Mouse (Mus musculus) CH12.LX (cell line): Measurements from ENCODE around the gene Rab11a. TPM values are rescaled to one million over a fixed set of nuclear protein-coding genes. Genes with fewer than 3 reads are reported as not detected.

Source experiments
- DNase-seq: peaks from one replicate; pipeline ENCODE4 v3.0.0-alpha.2; 2013; ENCODE audit errors: extremely low read depth
- H3K27ac ChIP-seq: 2 replicates; pipeline ENCODE4 v1.5.1; 2012; ENCODE audit warnings: low read depth, mild to moderate bottlenecking, control low read depth, moderate library complexity; ENCODE audit not compliant: insufficient read depth
- H3K27me3 ChIP-seq: replicated peaks from 2 replicates; pipeline ENCODE3; 2012; ENCODE audit warnings: inconsistent platforms
- H3K36me3 ChIP-seq, 2 experiments: replicated peaks in 1 of 2; 2 replicates each; pipeline versions ENCODE3 to v1.6.1; 2012; ENCODE audit warnings: inconsistent platforms in 1 of 2, low read length in 1 of 2, mild to moderate bottlenecking in 1 of 2, mixed read lengths in 1 of 2, moderate library complexity in 1 of 2; ENCODE audit not compliant: control insufficient read depth in 1 of 2, insufficient read depth in 1 of 2
- H3K4me1 ChIP-seq, 2 experiments: 2 replicates each; pipeline ENCODE4 v1.6.1; 2012; ENCODE audit warnings: inconsistent platforms in 1 of 2, moderate library complexity in 1 of 2; ENCODE audit not compliant: insufficient read depth in 2 of 2, control insufficient read depth in 1 of 2
- H3K4me2 ChIP-seq: 2 replicates; pipeline ENCODE4 v1.6.1; 2012; ENCODE audit warnings: low read depth, mild to moderate bottlenecking, control low read depth; ENCODE audit not compliant: poor library complexity, insufficient read depth, severe bottlenecking
- H3K4me3 ChIP-seq, 3 experiments: fragments of 150-350 bp in 1 of 3; sonication (generic) in 1 of 3; replicated peaks in 1 of 3; 2 replicates each; pipeline versions ENCODE3 to v1.5.1; 2011 to 2012; ENCODE audit warnings: low read depth in 2 of 3, low read length in 2 of 3, mild to moderate bottlenecking in 2 of 3, moderate library complexity in 2 of 3, control low read depth in 1 of 3, improper control_type of control experiment in 1 of 3, inconsistent platforms in 1 of 3, mixed read lengths in 1 of 3; ENCODE audit not compliant: poor library complexity in 1 of 3
- H3K79me2 ChIP-seq: replicated peaks from 2 replicates; pipeline ENCODE4 v1.6.1; 2012; ENCODE audit warnings: mild to moderate bottlenecking, moderate library complexity; ENCODE audit not compliant: control insufficient read depth, poor library complexity, insufficient read depth, severe bottlenecking; ENCODE audit errors: extremely low read depth
- H3K9ac ChIP-seq: 2 replicates; pipeline ENCODE4 v1.6.1; 2012; ENCODE audit warnings: low read depth, mild to moderate bottlenecking, control low read depth, moderate library complexity; ENCODE audit not compliant: insufficient read depth
- H3K9me3 ChIP-seq: replicated peaks from 2 replicates; pipeline ENCODE3; 2012; ENCODE audit warnings: low read length, inconsistent platforms, mixed read lengths
- BHLHE40 ChIP-seq: IDR thresholded peaks from 2 replicates; pipeline ENCODE4 v1.6.1; 2011; ENCODE audit warnings: mild to moderate bottlenecking, low read depth, low read length, improper control_type of control experiment
- CHD1 ChIP-seq: IDR thresholded peaks from 2 replicates; pipeline ENCODE4 v1.6.1; 2012; ENCODE audit warnings: low read depth, low read length, improper control_type of control experiment, inconsistent platforms
- CTCF ChIP-seq, 2 experiments: IDR thresholded peaks in 1 of 2; conservative IDR thresholded peaks in 1 of 2; 2 replicates each; pipeline ENCODE4 v1.5.1; 2011 to 2012; ENCODE audit warnings: low read depth in 2 of 2, low read length in 2 of 2, improper control_type of control experiment in 1 of 2, inconsistent platforms in 1 of 2, mild to moderate bottlenecking in 1 of 2, moderate library complexity in 1 of 2
- E2F4 ChIP-seq: IDR thresholded peaks from 2 replicates; pipeline ENCODE4 v1.6.1; 2011; ENCODE audit warnings: low read depth, low read length, improper control_type of control experiment; ENCODE audit not compliant: insufficient replicate concordance
- ELF1 ChIP-seq: IDR thresholded peaks from 2 replicates; pipeline ENCODE4 v1.6.1; 2014; ENCODE audit warnings: low read depth, mild to moderate bottlenecking, inconsistent platforms, low read length, improper control_type of control experiment
- ETS1 ChIP-seq: conservative IDR thresholded peaks from 2 replicates; pipeline ENCODE4 v1.6.1; 2012; ENCODE audit warnings: low read depth, mild to moderate bottlenecking, inconsistent platforms, low read length, improper control_type of control experiment, moderate library complexity
- GABPA ChIP-seq: IDR thresholded peaks from 2 replicates; pipeline ENCODE4 v1.6.1; 2012; ENCODE audit warnings: low read depth, low read length, improper control_type of control experiment, inconsistent platforms; ENCODE audit not compliant: insufficient replicate concordance
- HCFC1 ChIP-seq: IDR thresholded peaks from 2 replicates; pipeline ENCODE4 v1.6.1; 2012; ENCODE audit warnings: low read depth, mild to moderate bottlenecking, inconsistent platforms, low read length, improper control_type of control experiment
- IRF4 ChIP-seq: IDR thresholded peaks from 2 replicates; pipeline ENCODE4 v1.6.1; 2014; ENCODE audit warnings: low read depth, mild to moderate bottlenecking, inconsistent platforms, low read length, improper control_type of control experiment
- JUND ChIP-seq: conservative IDR thresholded peaks from 2 replicates; pipeline ENCODE4 v1.6.1; 2011; ENCODE audit warnings: low read depth, low read length, improper control_type of control experiment
- KAT2A ChIP-seq: IDR thresholded peaks from 2 replicates; pipeline ENCODE4 v1.6.1; 2012; ENCODE audit warnings: low read length, improper control_type of control experiment, inconsistent platforms; ENCODE audit not compliant: insufficient replicate concordance
- MAFK ChIP-seq: IDR thresholded peaks from 2 replicates; pipeline ENCODE4 v1.6.1; 2011; ENCODE audit warnings: low read length, improper control_type of control experiment; ENCODE audit not compliant: insufficient replicate concordance
- MAX ChIP-seq: IDR thresholded peaks from 2 replicates; pipeline ENCODE4 v1.6.1; 2011; ENCODE audit warnings: low read length, improper control_type of control experiment
- MAZ ChIP-seq: IDR thresholded peaks from 2 replicates; pipeline ENCODE4 v1.6.1; 2012; ENCODE audit warnings: low read depth, mild to moderate bottlenecking, inconsistent platforms, low read length, improper control_type of control experiment, moderate library complexity
- MEF2A ChIP-seq: IDR thresholded peaks from 2 replicates; pipeline ENCODE4 v1.6.1; 2014; ENCODE audit warnings: low read depth, mild to moderate bottlenecking, inconsistent platforms, low read length, improper control_type of control experiment, borderline replicate concordance
- MYC ChIP-seq: IDR thresholded peaks from 2 replicates; pipeline ENCODE4 v1.6.1; 2011; ENCODE audit warnings: low read depth, mild to moderate bottlenecking, improper control_type of control experiment, low read length
- NELFE ChIP-seq: IDR thresholded peaks from 2 replicates; pipeline ENCODE4 v1.6.1; 2011; ENCODE audit warnings: low read depth, low read length, improper control_type of control experiment
- NRF1 ChIP-seq: IDR thresholded peaks from 2 replicates; pipeline ENCODE4 v1.6.1; 2014; ENCODE audit warnings: low read depth, mild to moderate bottlenecking, inconsistent platforms, low read length, improper control_type of control experiment, moderate library complexity
- PAX5 ChIP-seq: IDR thresholded peaks from 2 replicates; pipeline ENCODE4 v1.6.1; 2012; ENCODE audit warnings: low read length, inconsistent platforms, mixed read lengths
- POLR2A ChIP-seq: IDR thresholded peaks from 2 replicates; pipeline ENCODE4 v1.6.1; 2011; ENCODE audit warnings: low read depth, mild to moderate bottlenecking, improper control_type of control experiment, low read length
- POLR2AphosphoS2 ChIP-seq: IDR thresholded peaks from 2 replicates; pipeline ENCODE4 v1.6.1; 2011; ENCODE audit warnings: low read depth, low read length, improper control_type of control experiment
- RCOR1 ChIP-seq: conservative IDR thresholded peaks from 2 replicates; pipeline ENCODE4 v1.6.1; 2012; ENCODE audit warnings: low read depth, mild to moderate bottlenecking, inconsistent platforms, low read length, improper control_type of control experiment
- SIN3A ChIP-seq: IDR thresholded peaks from 2 replicates; pipeline ENCODE4 v1.6.1; 2012; ENCODE audit warnings: low read length, improper control_type of control experiment, inconsistent platforms
- SMC3 ChIP-seq: IDR thresholded peaks from 2 replicates; pipeline ENCODE4 v1.6.1; 2011; ENCODE audit warnings: low read depth, low read length, improper control_type of control experiment
- TBP ChIP-seq: conservative IDR thresholded peaks from 2 replicates; pipeline ENCODE4 v1.6.1; 2011; ENCODE audit warnings: low read depth, low read length, improper control_type of control experiment
- TCF12 ChIP-seq: IDR thresholded peaks from 2 replicates; pipeline ENCODE4 v1.6.1; 2014; ENCODE audit warnings: low read depth, mild to moderate bottlenecking, inconsistent platforms, low read length, improper control_type of control experiment
- UBTF ChIP-seq: IDR thresholded peaks from 2 replicates; pipeline ENCODE4 v1.6.1; 2012; ENCODE audit warnings: low read depth, mild to moderate bottlenecking, inconsistent platforms, low read length, improper control_type of control experiment, moderate library complexity
- USF1 ChIP-seq: IDR thresholded peaks from 2 replicates; pipeline ENCODE4 v1.6.1; 2014; ENCODE audit warnings: low read depth, mild to moderate bottlenecking, inconsistent platforms, low read length, improper control_type of control experiment
- USF2 ChIP-seq: conservative IDR thresholded peaks from 2 replicates; pipeline ENCODE4 v1.6.1; 2011; ENCODE audit warnings: low read depth, low read length, improper control_type of control experiment
- ZC3H11A ChIP-seq: IDR thresholded peaks from 2 replicates; pipeline ENCODE4 v1.6.1; 2012; ENCODE audit warnings: low read depth, mild to moderate bottlenecking, inconsistent platforms, low read length, improper control_type of control experiment
- ZKSCAN1 ChIP-seq: IDR thresholded peaks from 2 replicates; pipeline ENCODE4 v1.6.1; 2012; ENCODE audit warnings: low read depth, inconsistent platforms, low read length, improper control_type of control experiment, borderline replicate concordance
- ZNF384 ChIP-seq: IDR thresholded peaks from 2 replicates; pipeline ENCODE4 v1.6.1; 2012; ENCODE audit warnings: low read depth, low read length, improper control_type of control experiment, inconsistent platforms
- dilution Hi-C: fragments of 300-500 bp; cut with MboI; formaldehyde crosslinking; loops from 2 replicates; pipeline ENCODE4 v1.14.3; 2020; ENCODE audit warnings: low sequenced_read_pairs; ENCODE audit not compliant: extremely low pct_unique_long_range_greater_than_20kb, extremely low pct_ligation_motif_present
- in situ Hi-C: fragments of 300-500 bp; cut with MboI; formaldehyde crosslinking; loops from 3 replicates; pipeline ENCODE4 v1.14.3; 2019; ENCODE audit warnings: low sequenced_read_pairs, low pct_ligation_motif_present, low pct_unique_long_range_greater_than_20kb, mixed read lengths
- polyA plus RNA-seq: library from polyadenylated mRNA; unstranded; fragments of >175 nt; gene quantifications from 2 replicates; pipeline ENCODE4 v1.2.1, GENCODE M21; 2012; ENCODE audit warnings: low read depth; ENCODE audit not compliant: insufficient read length
- total RNA-seq, 2 experiments: library from RNA; depleted of rRNA; stranded (reverse); fragments of 300-350 nt in 1 of 2; fragments of >200 nt in 1 of 2; gene quantifications; 2 replicates each; pipeline ENCODE4 v1.2.3; 2012 to 2014

Rab11a gene
- total and polyA plus RNA-seq, 3 experiments = 109 to 189 (median 168) TPM

GRCm38 (mm10) chr9:64690771-64691170 is 46.8 kb downstream of the Rab11a start:
- Histone ChIP-seq H3K9me3 (no peaks in the 10 kb centered on the region), H3K4me2 (no peak overlapping the region), H3K9ac (no peak overlapping the region), H3K79me2 (no peaks in the 10 kb centered on the region; the same call in 1 of the 2 replicates), H3K36me3 (peaks cover 11 to 36% of the 10 kb centered on the region in 2 experiments), H3K4me3 (no peak overlapping the region), H3K27me3 (no peaks in the 10 kb centered on the region), H3K27ac (no peak overlapping the region), H3K4me1 (peaks cover 15 to 62% of the 10 kb centered on the region in 2 experiments)
- dilution Hi-C loops = no loop called here
- no peak for DNase-seq
- in situ Hi-C loops = loop anchor here (5.0 kb wide), 2 partner anchors 293 to 343 kb away; no protein-coding TSS in a partner anchor
- TF ChIP-seq USF2 = no peak
- TF ChIP-seq, all 38 proteins: peak for 0

GRCm38 (mm10) chr9:64688015-64688394 is 49.6 kb downstream of the Rab11a start:
- H3K9me3 ChIP-seq = no peaks in the 10 kb centered on the region
- peak; percentile 90 for DNase-seq
- H3K4me1 ChIP-seq = peaks cover 15 to 71% of the 10 kb centered on the region in 2 experiments
- no peak overlapping the region for H3K9ac ChIP-seq
- no peak overlapping the region for H3K4me3 ChIP-seq
- H3K4me2 ChIP-seq = peak overlapping the region; percentile 30; the same call in 1 of the 2 replicates
- dilution Hi-C loops (no loop called here), in situ Hi-C loops (loop anchor here (10.0 kb wide), 1 partner anchor 53 kb away; no protein-coding TSS in a partner anchor)
- peaks cover 2 to 13% of the 10 kb centered on the region in 2 experiments for H3K36me3 ChIP-seq
- no peaks in the 10 kb centered on the region for H3K79me2 ChIP-seq
- no peaks in the 10 kb centered on the region for H3K27me3 ChIP-seq
- peak overlapping the region; percentile 53 for H3K27ac ChIP-seq
- no peak for TF ChIP-seq NELFE
- peak; percentile 54 for TF ChIP-seq IRF4
- TF ChIP-seq MAZ = peak; percentile 62; the same call in 1 of the 2 replicates
- TF ChIP-seq NRF1 = no peak
- no peak; the same call in 1 of the 2 replicates for TF ChIP-seq POLR2A
- TF ChIP-seq SMC3 = peak; percentile 25
- TF ChIP-seq ETS1 = peak; percentile 47
- no peak for TF ChIP-seq POLR2AphosphoS2
- no peak for TF ChIP-seq GABPA
- peak; percentile 51; the same call in 1 of the 2 replicates for TF ChIP-seq MAX
- TF ChIP-seq TBP = 0 out of 2 replicates have a peak, but pooled peaks have one; percentile 28
- TF ChIP-seq ZC3H11A = no peak
- TF ChIP-seq CTCF (conservative IDR thresholded peaks at IDR 0.05 in 1 of 2, IDR thresholded peaks at IDR 0.05 in 1 of 2; ENCODE audit: low read depth in 2 of 2, low read length in 2 of 2) = peak in 1 of 2 experiments; percentile 17; a peak in 2 of 4 replicates
- TF ChIP-seq USF2 = no peak
- TF ChIP-seq TCF12 = peak; percentile 56; the same call in 1 of the 2 replicates
- TF ChIP-seq ZKSCAN1 = no peak
- TF ChIP-seq CHD1 = no peak
- TF ChIP-seq MAFK = no peak
- TF ChIP-seq ZNF384 = no peak
- no peak; the same call in none of the 2 replicates for TF ChIP-seq ELF1
- TF ChIP-seq MEF2A = peak; percentile 69; the same call in 1 of the 2 replicates
- peak; percentile 71 for TF ChIP-seq JUND
- no peak for TF ChIP-seq USF1
- no peak for TF ChIP-seq UBTF
- no peak; the same call in 1 of the 2 replicates for TF ChIP-seq SIN3A
- TF ChIP-seq KAT2A = no peak
- TF ChIP-seq PAX5 = no peak
- peak; percentile 40; the same call in 1 of the 2 replicates for TF ChIP-seq HCFC1
- TF ChIP-seq E2F4 = no peak
- TF ChIP-seq MYC = 0 out of 2 replicates have a peak, but pooled peaks have one; percentile 31
- TF ChIP-seq BHLHE40 = peak; percentile 33; the same call in 1 of the 2 replicates
- TF ChIP-seq RCOR1 = peak; percentile 36; the same call in 1 of the 2 replicates
